Mouse (Mus musculus) kidney, embryonic 14.5 days (tissue): Measurements from ENCODE around the gene Fbxo8. TPM values are rescaled to one million over a fixed set of nuclear protein-coding genes. Genes with fewer than 3 reads are reported as not detected.

Source experiments
- ATAC-seq: fragments of 200-750 bp; cut with Nextera tagmentation; 2 replicates; pipeline ENCODE4 v1.8.0; 2017; ENCODE audit warnings: moderate number of reproducible peaks, mild to moderate bottlenecking, moderate TSS enrichment, moderate library complexity; ENCODE audit not compliant: low FRiP score, low TSS enrichment
- H3K27ac ChIP-seq: fragments of 300-500 bp; sonication (generic); 2 replicates; pipeline ENCODE4 v1.5.1; 2014; ENCODE audit warnings: low read depth, mild to moderate bottlenecking, low read length, moderate library complexity, mixed read lengths
- H3K27me3 ChIP-seq: fragments of 300-500 bp; sonication (generic); 2 replicates; pipeline ENCODE4 v1.6.1; 2014; ENCODE audit warnings: mild to moderate bottlenecking, low read length; ENCODE audit not compliant: control insufficient read depth, insufficient read depth
- H3K36me3 ChIP-seq: fragments of 300-500 bp; sonication (generic); 2 replicates; pipeline ENCODE4 v1.6.1; 2014; ENCODE audit warnings: low read length, mixed read lengths; ENCODE audit not compliant: control insufficient read depth, insufficient read depth
- H3K4me1 ChIP-seq: fragments of 300-500 bp; sonication (generic); 2 replicates; pipeline ENCODE4 v1.6.1; 2014; ENCODE audit warnings: low read length, mixed read lengths; ENCODE audit not compliant: control insufficient read depth, insufficient read depth
- H3K4me2 ChIP-seq: fragments of 300-500 bp; sonication (generic); replicated peaks from 2 replicates; pipeline ENCODE4 v1.6.1; 2014; ENCODE audit warnings: low read depth, mild to moderate bottlenecking, low read length
- H3K4me3 ChIP-seq: fragments of 300-500 bp; sonication (generic); 2 replicates; pipeline ENCODE4 v1.5.1; 2014; ENCODE audit warnings: mild to moderate bottlenecking, low read length
- H3K9ac ChIP-seq: fragments of 300-500 bp; sonication (generic); 2 replicates; pipeline ENCODE4 v1.6.1; 2014; ENCODE audit warnings: low read depth, mild to moderate bottlenecking, low read length, moderate library complexity
- H3K9me3 ChIP-seq: fragments of 300-500 bp; sonication (generic); 2 replicates; pipeline ENCODE4 v1.6.1; 2016; ENCODE audit warnings: low read length; ENCODE audit not compliant: control insufficient read depth
- WGBS: fragments of 180-500 bp; shearing (Covaris S2); extraction: QIAGEN DNeasy Blood & Tissue Kit; methylation state at CpG from one replicate; pipeline ENCODE4 v1.1.7; 2014; 5-methylcytosine and 5-hydroxymethylcytosine counted together
- microRNA-seq: library from miRNA; unstranded; fragments of <30 nt; microRNA quantifications from one replicate; pipeline ENCODE4, GENCODE M21; 2016
- polyA plus RNA-seq: library from polyadenylated mRNA; unstranded; fragments of >200 nt; fragmentation: Nextera tagmentation; extraction: Ambion mirVana; gene quantifications from 2 replicates; pipeline ENCODE4 v1.2.1, GENCODE M21; 2014

Fbxo8 gene
- polyA plus RNA-seq, 1 experiment from 2014 or later, result 46.2 TPM

DNA sequence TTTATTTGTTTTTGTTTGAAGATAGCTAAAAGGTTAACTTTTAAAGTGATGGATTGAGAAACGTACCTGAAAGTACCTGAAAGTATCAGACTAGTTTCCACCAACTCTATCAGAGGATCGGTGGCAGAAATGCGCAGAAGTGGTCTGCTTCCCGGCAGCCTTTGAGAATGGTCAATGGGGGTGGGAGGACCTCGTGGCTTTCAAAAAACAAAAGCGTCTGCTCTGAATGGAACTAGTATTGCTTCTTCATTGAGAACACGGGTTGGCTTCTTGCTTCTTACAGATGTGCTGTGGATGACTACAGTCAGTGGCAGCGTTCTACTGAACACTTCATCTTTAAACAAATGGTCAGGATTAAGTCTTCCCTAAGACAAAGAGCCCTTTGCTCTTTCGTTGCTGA, 68.7 kb downstream of the Fbxo8 start:
- Histone ChIP-seq H3K36me3 (no peaks in the 10 kb centered on the region), H3K9me3 (no peaks in the 10 kb centered on the region), H3K4me2 (no peak overlapping the region), H3K4me3 (no peak overlapping the region), H3K27ac (no peak overlapping the region), H3K27me3 (peaks cover 40% of the 10 kb centered on the region), H3K9ac (no peak overlapping the region), H3K4me1 (no peaks in the 10 kb centered on the region)
- ATAC-seq, result no peak
- WGBS, result 16% methylated on average over 9 of the region's 9 CpGs

DNA sequence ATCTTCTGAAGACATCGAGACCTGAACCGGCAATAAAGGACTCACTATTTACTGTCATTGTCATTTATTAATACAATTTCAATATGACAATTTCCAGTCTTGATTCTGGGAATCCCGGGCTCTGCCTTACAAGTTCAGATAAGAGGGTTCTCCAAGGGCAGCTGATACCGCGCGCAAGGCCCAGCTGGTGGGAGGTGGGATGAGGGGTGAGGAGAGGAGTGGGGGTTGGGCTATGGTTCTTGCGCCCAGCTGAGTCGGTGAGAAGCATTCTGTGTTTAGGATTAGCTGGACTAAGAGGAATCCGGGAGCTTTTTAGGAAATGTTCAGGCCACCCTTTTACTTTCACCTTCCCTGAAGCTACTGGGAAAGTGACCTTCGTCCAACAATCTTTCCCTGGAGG, 69.8 kb downstream of the Fbxo8 start:
- H3K9me3 ChIP-seq, result no peaks in the 10 kb centered on the region
- H3K4me3 ChIP-seq, result no peak overlapping the region
- no peaks in the 10 kb centered on the region for H3K4me1 ChIP-seq
- 6% methylated on average over 10 of the region's 10 CpGs for WGBS
- no peak overlapping the region for H3K27ac ChIP-seq
- ATAC-seq, result no peak
- no peak overlapping the region for H3K9ac ChIP-seq
- no peaks in the 10 kb centered on the region for H3K36me3 ChIP-seq
- no peak overlapping the region for H3K4me2 ChIP-seq
- H3K27me3 ChIP-seq, result peaks cover 40% of the 10 kb centered on the region

DNA sequence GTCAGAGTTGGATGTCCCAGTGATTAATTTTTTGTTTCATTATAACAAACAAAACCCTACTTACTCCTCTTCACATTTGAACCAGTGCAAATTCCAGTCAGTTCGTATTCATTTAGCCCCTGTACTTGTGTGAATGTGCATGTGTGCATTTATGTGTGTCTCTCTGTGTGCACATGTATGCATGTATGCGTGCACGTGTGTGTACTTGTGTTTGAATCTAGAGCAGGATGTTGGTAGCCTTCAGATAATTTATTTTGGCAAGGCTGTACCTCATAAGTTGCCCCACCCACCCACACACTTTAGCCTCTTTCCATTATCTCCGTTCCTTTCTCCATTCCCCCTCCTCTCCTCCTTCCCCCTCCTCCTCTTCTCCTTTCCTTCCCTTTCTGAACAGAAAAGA, 70.2 kb downstream of the Fbxo8 start:
- no peak overlapping the region for H3K4me2 ChIP-seq
- no peak for ATAC-seq
- WGBS, result 25% methylated on average over 4 of the region's 4 CpGs

DNA sequence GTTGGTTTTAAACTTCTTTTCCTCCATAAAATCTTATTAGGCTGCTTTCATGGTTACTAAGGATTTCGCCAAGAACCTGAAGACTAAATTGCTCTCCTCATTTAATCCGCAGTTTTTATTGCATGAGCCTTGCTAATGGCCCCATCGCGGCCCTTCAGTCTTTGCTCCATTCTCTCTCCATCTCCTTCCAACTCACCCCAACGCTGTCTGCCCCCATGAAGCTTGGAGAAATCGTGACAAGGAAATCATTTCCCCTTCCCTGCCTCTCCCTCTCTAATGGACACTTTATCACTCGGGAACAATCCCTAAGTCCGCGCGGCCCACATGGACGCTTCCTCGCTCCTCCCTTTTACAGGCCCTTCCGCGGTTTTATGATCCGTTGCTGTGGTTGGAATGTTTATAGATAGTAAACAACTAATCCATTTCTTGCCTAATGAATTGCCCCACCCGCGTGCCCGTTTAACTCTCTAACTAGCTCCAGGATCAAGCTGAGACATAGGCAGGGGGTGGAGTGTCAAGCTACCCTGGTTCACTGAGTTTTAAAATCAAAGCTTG, 71.7 kb downstream of the Fbxo8 start:
- Histone ChIP-seq H3K4me1 (no peaks in the 10 kb centered on the region), H3K36me3 (no peaks in the 10 kb centered on the region), H3K9ac (no peak overlapping the region), H3K27me3 (peaks cover 40% of the 10 kb centered on the region), H3K4me2 (peak overlapping the region; percentile 41), H3K9me3 (no peaks in the 10 kb centered on the region), H3K27ac (no peak overlapping the region), H3K4me3 (peak overlapping the region; percentile 30)
- ATAC-seq, result no peak; the same call in 1 of the 2 replicates
- WGBS, result under 1% methylated on average over 18 of the region's 18 CpGs

More for the DNA sequence above, 70.2 kb downstream of the Fbxo8 start:
- no peaks in the 10 kb centered on the region for H3K9me3 ChIP-seq
- H3K4me3 ChIP-seq, result no peak overlapping the region
- no peak overlapping the region for H3K27ac ChIP-seq
- no peak overlapping the region for H3K9ac ChIP-seq
- H3K4me1 ChIP-seq, result no peaks in the 10 kb centered on the region
- H3K36me3 ChIP-seq, result no peaks in the 10 kb centered on the region
- H3K27me3 ChIP-seq, result peaks cover 40% of the 10 kb centered on the region

DNA sequence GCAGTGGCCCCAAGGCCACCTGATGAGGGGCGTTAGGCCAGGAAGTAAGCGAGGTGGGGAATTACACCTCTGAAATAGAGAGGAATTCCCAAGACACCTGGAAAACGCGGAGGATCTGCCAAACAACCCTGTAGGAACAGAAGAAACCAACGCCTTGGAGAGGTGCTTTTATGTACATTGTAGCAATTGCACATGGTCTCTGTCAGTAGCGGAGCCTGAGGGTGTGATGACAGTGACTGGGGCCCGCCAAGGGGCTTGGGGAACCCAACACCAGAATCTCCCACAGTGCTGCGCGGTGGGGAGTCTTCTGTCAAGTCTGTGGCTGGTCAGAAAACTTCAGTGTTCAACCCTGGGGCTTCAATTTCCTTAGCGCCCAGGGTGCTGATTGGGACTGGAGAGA, 72.5 kb downstream of the Fbxo8 start:
- H3K27me3 ChIP-seq, result peaks cover 40% of the 10 kb centered on the region

DNA sequence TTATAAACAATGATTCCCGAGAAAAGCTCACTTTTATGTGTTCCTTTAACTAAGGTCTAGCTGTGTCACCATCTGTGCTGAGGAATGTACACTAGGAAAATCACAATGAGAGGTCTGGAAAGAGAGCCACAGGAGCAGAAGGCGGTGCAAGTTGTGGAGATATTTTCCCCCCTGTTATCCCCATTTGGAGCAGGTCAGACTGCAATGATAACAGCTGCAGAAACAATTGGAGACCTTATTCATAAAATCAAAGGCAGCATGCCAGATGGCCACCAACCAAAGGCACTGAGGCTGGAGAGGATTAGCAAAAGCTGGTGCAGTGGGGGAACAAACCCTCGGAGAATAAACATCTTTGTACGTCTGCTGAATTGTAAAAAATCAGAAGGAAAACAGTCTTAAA, 78.3 kb downstream of the Fbxo8 start:
- WGBS, result 65% methylated on average over 4 of the region's 4 CpGs
- no peak for ATAC-seq
- H3K27me3 ChIP-seq, result no peaks in the 10 kb centered on the region

More for the DNA sequence above, 72.5 kb downstream of the Fbxo8 start:
- H3K9ac ChIP-seq, result no peak overlapping the region
- peak overlapping the region; percentile 30 for H3K4me3 ChIP-seq
- H3K36me3 ChIP-seq, result no peaks in the 10 kb centered on the region
- peak overlapping the region; percentile 41 for H3K4me2 ChIP-seq
- H3K4me1 ChIP-seq, result no peaks in the 10 kb centered on the region
- H3K9me3 ChIP-seq, result no peaks in the 10 kb centered on the region
- peak; percentile 58; the same call in 1 of the 2 replicates for ATAC-seq
- H3K27ac ChIP-seq, result no peak overlapping the region
- 3% methylated on average over 10 of the region's 10 CpGs for WGBS

DNA sequence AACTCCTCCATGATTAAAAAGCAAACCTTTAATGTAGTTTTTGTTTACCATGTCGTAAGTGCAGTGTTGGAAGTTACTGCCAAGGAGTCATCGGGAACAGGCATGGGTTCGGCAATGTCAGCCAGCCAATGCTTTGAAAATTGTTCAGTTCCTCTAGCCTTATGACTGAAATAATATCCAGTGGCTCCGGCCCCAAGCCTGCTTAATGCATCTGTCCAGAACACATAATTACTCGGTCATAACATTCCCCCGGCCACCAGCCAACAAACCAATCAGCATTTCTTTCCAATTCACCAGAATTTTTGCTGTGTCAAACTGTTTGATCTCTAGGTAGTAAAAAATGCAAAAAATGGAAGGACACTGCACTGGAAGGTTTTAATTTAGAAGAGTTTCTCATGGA, 88.4 kb downstream of the Fbxo8 start:
- no peaks in the 10 kb centered on the region for H3K9me3 ChIP-seq
- H3K4me3 ChIP-seq, result no peak overlapping the region
- no peak overlapping the region for H3K9ac ChIP-seq
- no peaks in the 10 kb centered on the region for H3K4me1 ChIP-seq
- ATAC-seq, result no peak
- 65% methylated on average over 6 of the region's 6 CpGs for WGBS
- H3K27ac ChIP-seq, result no peak overlapping the region
- 0 out of 2 replicates have a peak overlapping the region, but pooled peaks have one; percentile 8 for H3K4me2 ChIP-seq
- no peaks in the 10 kb centered on the region for H3K27me3 ChIP-seq
- H3K36me3 ChIP-seq, result no peaks in the 10 kb centered on the region

More for the DNA sequence above, 78.3 kb downstream of the Fbxo8 start:
- H3K4me2 ChIP-seq, result no peak overlapping the region
- H3K9ac ChIP-seq, result no peak overlapping the region
- H3K27ac ChIP-seq, result no peak overlapping the region
- H3K36me3 ChIP-seq, result no peaks in the 10 kb centered on the region
- H3K4me1 ChIP-seq, result no peaks in the 10 kb centered on the region
- no peaks in the 10 kb centered on the region for H3K9me3 ChIP-seq
- no peak overlapping the region for H3K4me3 ChIP-seq

Small RNA genes within 50 kb of the gene (microRNA-seq; reads per million reads assigned to microRNA genes)
- gene Gm25992, result not detected

Other genes with a start within 250 kb of the Fbxo8 start
- 41.3 and 43.5 TPM in 2 replicates for gene Cep44, start within 50 bp of the Fbxo8 start, polyA plus RNA-seq